Mouse (Mus musculus): ENCODE results near the gene Cfb. TPM values are rescaled to one million over a fixed set of nuclear protein-coding genes. Genes with fewer than 3 reads are reported as not detected.

The Cfb gene
- total and polyA plus RNA-seq, 3 experiments: 0.34 to 5.9 TPM; not detected in 1

DNA sequence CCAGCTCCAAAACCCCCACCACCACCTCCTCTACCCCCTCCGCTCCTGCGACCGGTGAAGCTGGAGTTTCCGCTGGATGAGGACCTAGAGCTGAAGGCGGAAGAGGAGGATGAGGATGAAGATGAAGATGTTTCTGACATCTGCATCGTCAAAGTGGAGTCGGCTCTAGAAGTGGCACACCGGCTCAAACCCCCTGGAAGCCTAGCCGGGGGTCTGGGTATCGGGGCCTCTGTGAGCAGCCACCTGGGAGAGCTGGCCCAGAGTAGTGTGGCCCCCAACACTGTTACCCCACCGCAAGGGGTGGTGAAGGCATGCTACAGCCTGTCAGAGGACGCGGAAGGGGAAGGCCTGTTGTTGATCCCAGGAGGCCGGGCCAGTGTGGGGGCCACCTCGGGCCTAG is 33.4 kb upstream of the Cfb start:
- H3K4me3 ChIP-seq (replicated peaks in 1 of 3; ENCODE audit: low read depth in 2 of 3, low read length in 2 of 3, poor library complexity in 1 of 3): no peak overlapping the region
- H3K27me3 ChIP-seq (replicated peaks): no peaks in the 10 kb centered on the region
- H3K9ac ChIP-seq (ENCODE audit: insufficient read depth, low read depth): no peak overlapping the region
- in situ Hi-C loops (cut with MboI; ENCODE audit: low pct_ligation_motif_present, low pct_unique_long_range_greater_than_20kb, low sequenced_read_pairs) (no loop called here), dilution Hi-C loops (cut with MboI; ENCODE audit: extremely low pct_ligation_motif_present, extremely low pct_unique_long_range_greater_than_20kb, low sequenced_read_pairs) (no loop called here)
- H3K36me3 ChIP-seq (replicated peaks in 1 of 2; ENCODE audit: control insufficient read depth in 1 of 2, insufficient read depth in 1 of 2, low read length in 1 of 2): peaks cover 2 to 15% of the 10 kb centered on the region in 2 experiments
- TF ChIP-seq ZNF384 (IDR thresholded peaks at IDR 0.05; ENCODE audit: low read depth, low read length) (no peak), TCF12 (IDR thresholded peaks at IDR 0.05; ENCODE audit: low read depth, low read length) (no peak), BHLHE40 (IDR thresholded peaks at IDR 0.05; ENCODE audit: low read depth, low read length) (no peak), KAT2A (IDR thresholded peaks at IDR 0.05; ENCODE audit: insufficient replicate concordance, low read length) (no peak), SIN3A (IDR thresholded peaks at IDR 0.05; ENCODE audit: low read length) (no peak), IRF4 (IDR thresholded peaks at IDR 0.05; ENCODE audit: low read depth, low read length) (no peak), SMC3 (IDR thresholded peaks at IDR 0.05; ENCODE audit: low read depth, low read length) (no peak)
- H3K27ac ChIP-seq (ENCODE audit: insufficient read depth, low read depth): no peak overlapping the region
- peaks cover 9% of the 10 kb centered on the region for H3K79me2 ChIP-seq (replicated peaks; ENCODE audit: control insufficient read depth, extremely low read depth, insufficient read depth, poor library complexity, severe bottlenecking)
- peaks cover 7 to 25% of the 10 kb centered on the region in 2 experiments for H3K4me1 ChIP-seq (ENCODE audit: control insufficient read depth in 1 of 2, insufficient read depth in 2 of 2)
- no peak overlapping the region for H3K4me2 ChIP-seq (ENCODE audit: insufficient read depth, low read depth, poor library complexity, severe bottlenecking)
- H3K9me3 ChIP-seq (replicated peaks; ENCODE audit: low read length): peaks cover 5% of the 10 kb centered on the region
- no peak for DNase-seq (ENCODE audit: extremely low read depth)

DNA sequence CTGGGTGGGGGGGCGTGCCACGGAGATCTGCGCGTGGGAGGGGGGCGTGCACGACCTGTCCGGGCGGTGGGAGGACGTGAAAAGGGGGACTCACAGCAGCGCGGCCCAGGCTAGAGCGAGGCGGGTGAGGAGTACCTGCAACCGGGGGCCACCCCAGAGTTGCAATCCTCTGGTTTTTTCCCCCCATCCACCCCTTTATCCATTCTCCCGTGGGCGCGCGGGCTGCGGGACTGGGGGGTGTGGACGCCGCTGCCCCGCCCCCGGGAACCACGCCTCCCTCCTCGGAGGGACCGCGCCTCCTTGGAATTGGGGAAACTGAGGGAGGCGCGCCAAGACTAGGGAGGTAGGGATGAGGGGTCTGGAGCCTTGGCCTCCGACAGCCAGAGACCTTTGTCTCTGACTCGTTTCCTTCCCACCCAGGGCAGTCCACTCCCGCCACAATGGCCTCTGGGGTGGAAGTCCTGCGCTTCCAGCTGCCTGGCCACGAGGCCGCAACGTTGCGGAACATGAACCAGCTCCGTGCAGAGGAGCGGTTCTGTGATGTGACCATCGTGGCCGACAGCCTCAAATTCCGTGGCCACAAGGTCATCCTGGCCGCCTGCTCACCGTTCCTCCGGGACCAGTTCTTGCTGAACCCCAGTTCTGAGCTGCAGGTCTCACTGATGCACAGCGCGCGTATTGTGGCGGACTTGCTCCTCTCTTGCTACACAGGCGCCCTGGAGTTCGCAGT is 32.6 kb upstream of the Cfb start:
- Histone ChIP-seq H3K9me3 (replicated peaks; ENCODE audit: low read length) (peaks cover 5% of the 10 kb centered on the region), H3K4me1 (ENCODE audit: control insufficient read depth in 1 of 2, insufficient read depth in 2 of 2) (peaks cover 7 to 27% of the 10 kb centered on the region in 2 experiments), H3K9ac (ENCODE audit: insufficient read depth, low read depth) (peak overlapping the region; percentile 97), H3K79me2 (replicated peaks; ENCODE audit: control insufficient read depth, extremely low read depth, insufficient read depth, poor library complexity, severe bottlenecking) (peaks cover 5% of the 10 kb centered on the region), H3K4me3 (replicated peaks in 1 of 3; ENCODE audit: low read depth in 2 of 3, low read length in 2 of 3, poor library complexity in 1 of 3) (peak overlapping the region; percentile 44 to 78 (median 64)), H3K4me2 (ENCODE audit: insufficient read depth, low read depth, poor library complexity, severe bottlenecking) (peak overlapping the region; percentile 75), H3K27ac (ENCODE audit: insufficient read depth, low read depth) (0 out of 2 replicates have a peak overlapping the region, but pooled peaks have one; percentile 5), H3K36me3 (replicated peaks in 1 of 2; ENCODE audit: control insufficient read depth in 1 of 2, insufficient read depth in 1 of 2, low read length in 1 of 2) (peaks cover 2 to 15% of the 10 kb centered on the region in 2 experiments), H3K27me3 (replicated peaks) (no peaks in the 10 kb centered on the region)
- no peak for DNase-seq (ENCODE audit: extremely low read depth)
- 0 out of 2 replicates have a peak, but pooled peaks have one; percentile 21 for TF ChIP-seq ZMIZ1 (IDR thresholded peaks at IDR 0.05; ENCODE audit: low read depth, low read length)
- no peak for TF ChIP-seq MYC (IDR thresholded peaks at IDR 0.05; ENCODE audit: low read depth, low read length)
- no peak for TF ChIP-seq EP300 (IDR thresholded peaks at IDR 0.05; ENCODE audit: low read length)
- no peak for TF ChIP-seq HCFC1 (IDR thresholded peaks at IDR 0.05; ENCODE audit: low read depth, low read length)
- in situ Hi-C loops (cut with MboI; ENCODE audit: low pct_ligation_motif_present, low pct_unique_long_range_greater_than_20kb, low sequenced_read_pairs): no loop called here
- dilution Hi-C loops (cut with MboI; ENCODE audit: extremely low pct_ligation_motif_present, extremely low pct_unique_long_range_greater_than_20kb, low sequenced_read_pairs): no loop called here

DNA sequence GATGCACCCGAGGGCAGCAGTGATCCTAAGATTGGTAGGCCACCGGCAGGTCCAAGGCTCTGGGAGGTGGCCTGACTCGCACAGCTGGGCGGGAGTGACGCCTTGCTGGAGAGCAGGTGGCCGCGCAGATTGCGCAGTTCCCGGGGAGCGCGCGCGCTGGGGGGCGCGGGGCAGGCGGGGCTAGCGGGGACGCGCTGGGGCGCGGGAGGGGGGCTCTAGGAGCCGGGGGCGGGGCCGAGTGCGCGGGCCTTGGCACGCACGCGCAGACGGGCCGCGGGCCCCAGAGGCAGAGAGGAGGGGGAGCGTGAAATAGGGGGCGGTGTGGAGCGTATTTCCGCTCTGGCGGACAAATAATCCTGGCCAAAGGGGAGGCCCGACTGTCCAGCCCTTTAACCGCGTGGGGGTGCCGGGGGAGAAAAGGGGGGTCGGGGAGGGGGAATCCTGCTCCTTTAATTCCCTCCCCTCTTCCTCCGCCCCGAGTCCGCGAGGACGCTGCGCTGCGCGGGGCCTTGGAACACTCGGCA is 31.8 kb upstream of the Cfb start:
- peak overlapping the region; percentile 97 for H3K9ac ChIP-seq (ENCODE audit: insufficient read depth, low read depth)
- H3K4me1 ChIP-seq (ENCODE audit: control insufficient read depth in 1 of 2, insufficient read depth in 2 of 2): peaks cover 7 to 28% of the 10 kb centered on the region in 2 experiments
- DNase-seq (ENCODE audit: extremely low read depth): peak; percentile 88
- H3K27ac ChIP-seq (ENCODE audit: insufficient read depth, low read depth): no peak overlapping the region
- H3K4me3 ChIP-seq (replicated peaks in 1 of 3; ENCODE audit: low read depth in 2 of 3, low read length in 2 of 3, poor library complexity in 1 of 3): peak overlapping the region; percentile 10 to 78 (median 64)
- H3K9me3 ChIP-seq (replicated peaks; ENCODE audit: low read length): peaks cover 5% of the 10 kb centered on the region
- in situ Hi-C loops (cut with MboI; ENCODE audit: low pct_ligation_motif_present, low pct_unique_long_range_greater_than_20kb, low sequenced_read_pairs): no loop called here
- H3K4me2 ChIP-seq (ENCODE audit: insufficient read depth, low read depth, poor library complexity, severe bottlenecking): peak overlapping the region; percentile 75
- H3K36me3 ChIP-seq (replicated peaks in 1 of 2; ENCODE audit: control insufficient read depth in 1 of 2, insufficient read depth in 1 of 2, low read length in 1 of 2): peaks cover 2 to 15% of the 10 kb centered on the region in 2 experiments
- dilution Hi-C loops (cut with MboI; ENCODE audit: extremely low pct_ligation_motif_present, extremely low pct_unique_long_range_greater_than_20kb, low sequenced_read_pairs): no loop called here
- H3K27me3 ChIP-seq (replicated peaks): no peaks in the 10 kb centered on the region
- H3K79me2 ChIP-seq (replicated peaks; ENCODE audit: control insufficient read depth, extremely low read depth, insufficient read depth, poor library complexity, severe bottlenecking): peaks cover under 1% of the 10 kb centered on the region
- peak; percentile 80 for TF ChIP-seq TCF12 (IDR thresholded peaks at IDR 0.05; ENCODE audit: low read depth, low read length)
- TF ChIP-seq MXI1 (IDR thresholded peaks at IDR 0.05; ENCODE audit: low read depth, low read length): no peak
- peak in 1 of 2 experiments; percentile 32; a peak in 1 of 4 replicates for TF ChIP-seq CTCF (conservative IDR thresholded peaks at IDR 0.05 in 1 of 2, IDR thresholded peaks at IDR 0.05 in 1 of 2; ENCODE audit: low read depth in 2 of 2, low read length in 2 of 2)
- no peak for TF ChIP-seq ZC3H11A (IDR thresholded peaks at IDR 0.05; ENCODE audit: low read depth, low read length)
- TF ChIP-seq BHLHE40 (IDR thresholded peaks at IDR 0.05; ENCODE audit: low read depth, low read length): no peak
- 0 out of 2 replicates have a peak, but pooled peaks have one; percentile 12 for TF ChIP-seq IRF4 (IDR thresholded peaks at IDR 0.05; ENCODE audit: low read depth, low read length)
- no peak for TF ChIP-seq E2F4 (IDR thresholded peaks at IDR 0.05; ENCODE audit: insufficient replicate concordance, low read depth, low read length)
- no peak; the same call in 1 of the 2 replicates for TF ChIP-seq MYC (IDR thresholded peaks at IDR 0.05; ENCODE audit: low read depth, low read length)
- TF ChIP-seq GABPA (IDR thresholded peaks at IDR 0.05; ENCODE audit: insufficient replicate concordance, low read depth, low read length): no peak
- TF ChIP-seq CHD1 (IDR thresholded peaks at IDR 0.05; ENCODE audit: low read depth, low read length): no peak
- TF ChIP-seq SIN3A (IDR thresholded peaks at IDR 0.05; ENCODE audit: low read length): 0 out of 2 replicates have a peak, but pooled peaks have one; percentile 47
- no peak for TF ChIP-seq MEF2A (IDR thresholded peaks at IDR 0.05; ENCODE audit: borderline replicate concordance, low read depth, low read length)
- TF ChIP-seq UBTF (IDR thresholded peaks at IDR 0.05; ENCODE audit: low read depth, low read length): no peak
- TF ChIP-seq POLR2AphosphoS2 (IDR thresholded peaks at IDR 0.05; ENCODE audit: low read depth, low read length): no peak
- no peak for TF ChIP-seq TBP (conservative IDR thresholded peaks at IDR 0.05; ENCODE audit: low read depth, low read length)
- peak; percentile 82 for TF ChIP-seq NRF1 (IDR thresholded peaks at IDR 0.05; ENCODE audit: low read depth, low read length)
- no peak for TF ChIP-seq KAT2A (IDR thresholded peaks at IDR 0.05; ENCODE audit: insufficient replicate concordance, low read length)
- TF ChIP-seq HCFC1 (IDR thresholded peaks at IDR 0.05; ENCODE audit: low read depth, low read length): peak; percentile 32; the same call in 1 of the 2 replicates
